Mouse (Mus musculus): ENCODE measurements around the gene Tmem87b.

DNA sequence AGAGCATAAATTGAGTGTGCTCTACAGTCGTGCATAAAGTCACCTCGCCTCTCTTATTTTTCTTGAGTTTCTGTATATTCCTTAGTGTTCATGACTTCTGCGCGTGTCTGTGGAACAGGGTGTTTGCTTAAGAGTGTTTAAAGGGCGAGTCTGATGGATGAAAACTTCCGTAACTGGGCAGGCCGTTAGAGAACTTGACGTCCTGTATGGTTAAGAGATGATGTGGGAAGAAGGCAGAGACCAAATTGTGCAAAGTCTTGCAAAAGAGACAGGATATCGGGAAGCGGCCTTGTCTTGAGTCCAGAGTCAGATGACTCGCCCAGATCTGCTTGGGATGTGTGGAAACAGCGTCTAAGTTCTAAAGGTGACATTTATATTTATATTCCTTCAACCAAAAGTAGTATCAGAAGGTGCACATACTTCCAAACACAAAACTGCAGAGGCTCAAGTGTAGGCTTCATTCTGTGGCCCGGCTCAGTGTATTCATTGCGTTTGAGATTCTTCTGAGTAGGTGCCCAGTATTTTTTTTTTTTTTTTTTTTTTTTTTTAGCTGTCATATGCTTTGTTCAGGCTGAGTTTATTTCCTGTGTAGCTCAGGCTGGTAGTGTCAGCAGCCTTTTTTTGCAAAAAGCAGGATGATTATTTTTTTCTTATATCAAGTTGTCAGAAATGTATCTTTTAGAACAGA lies 1.2 kb downstream of the Tmem87b start:
- TF ChIP-seq CTCF (conservative IDR thresholded peaks at IDR 0.05; ENCODE audit: low read length) (no peak), NANOG (IDR thresholded peaks at IDR 0.05; ENCODE audit: borderline replicate concordance, low read length) (no peak), POU5F1 (IDR thresholded peaks at IDR 0.05; ENCODE audit: borderline replicate concordance, low read length) (no peak)

Measured in E14TG2a.4 (cell line).